Mouse (Mus musculus) small intestine, adult 2 months (tissue): ENCODE measurements around the gene Rtl5. TPM values are rescaled to one million over a fixed set of nuclear protein-coding genes. Genes with fewer than 3 reads are reported as not detected.

Source experiments
- H3K27ac ChIP-seq: fragments of 200-500 bp; 2 replicates; pipeline ENCODE4 v1.5.1; 2012; ENCODE audit warnings: low read depth, low read length, control low read depth, inconsistent platforms; ENCODE audit not compliant: insufficient read depth
- H3K27me3 ChIP-seq: fragments of 200-500 bp; 2 replicates; pipeline ENCODE4 v1.6.1; 2012; ENCODE audit warnings: mild to moderate bottlenecking, moderate library complexity, low read length, inconsistent platforms; ENCODE audit not compliant: control insufficient read depth, insufficient read depth
- H3K36me3 ChIP-seq: fragments of 200-500 bp; 2 replicates; pipeline ENCODE4 v1.6.1; 2012; ENCODE audit warnings: mild to moderate bottlenecking, low read length, control low read depth, inconsistent platforms; ENCODE audit not compliant: control insufficient read depth, insufficient read depth
- H3K4me1 ChIP-seq: fragments of 200-500 bp; 2 replicates; pipeline ENCODE4 v1.6.1; 2012; ENCODE audit warnings: low read length, inconsistent platforms, mixed read lengths; ENCODE audit not compliant: control insufficient read depth, insufficient read depth, insufficient read length
- H3K4me3 ChIP-seq: fragments of 200-500 bp; 2 replicates; pipeline ENCODE4 v1.5.1; 2012; ENCODE audit warnings: low read depth, mild to moderate bottlenecking, control low read depth, inconsistent platforms, low read length, moderate library complexity
- CTCF ChIP-seq: fragments of 200-500 bp; IDR thresholded peaks from 2 replicates; pipeline ENCODE4 v1.5.1; 2012; ENCODE audit warnings: low read depth, mild to moderate bottlenecking, control low read depth, inconsistent platforms, low read length, moderate library complexity, mixed read lengths; ENCODE audit not compliant: insufficient replicate concordance, insufficient read length; ENCODE audit errors: extremely low read depth
- POLR2A ChIP-seq: fragments of 200-500 bp; IDR thresholded peaks from 2 replicates; pipeline ENCODE4 v1.6.1; 2012; ENCODE audit warnings: low read depth, mild to moderate bottlenecking, control low read depth, inconsistent platforms, low read length, moderate library complexity
- WGBS: fragments of 180-500 bp; shearing (Covaris S2); methylation state at CpG from one replicate; pipeline ENCODE4 v1.1.7; 2018; 5-methylcytosine and 5-hydroxymethylcytosine counted together
- polyA plus RNA-seq: library from polyadenylated mRNA; depleted of rRNA; stranded (reverse); fragments of >200 nt; gene quantifications from 2 replicates; pipeline ENCODE4 v1.2.3, GENCODE M21; 2012

Rtl5 gene
- polyA plus RNA-seq, 1 experiment = 1.4 TPM

DNA sequence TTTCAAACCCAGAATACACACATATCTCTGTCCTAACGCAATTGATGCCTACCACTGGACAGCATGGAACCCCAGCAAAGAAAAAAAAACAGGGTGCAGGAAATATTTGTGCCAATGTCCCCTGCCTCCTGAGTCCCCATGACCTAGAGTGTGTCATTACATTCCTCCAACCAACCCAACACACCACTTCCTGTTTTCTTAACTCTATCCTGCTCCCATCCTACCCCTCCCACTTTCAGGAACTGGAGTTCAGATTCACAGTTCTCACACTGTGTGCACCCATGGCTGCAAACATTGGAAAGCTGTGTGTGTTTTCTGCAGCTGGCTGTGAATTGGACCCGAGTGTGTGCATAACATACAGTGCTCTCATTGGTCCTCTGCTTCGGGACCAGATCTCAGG, 19.5 kb upstream of the Rtl5 start:
- WGBS = 68% methylated on average over 3 of the region's 3 CpGs
- TF ChIP-seq POLR2A = no peak
- no peak for TF ChIP-seq CTCF

DNA sequence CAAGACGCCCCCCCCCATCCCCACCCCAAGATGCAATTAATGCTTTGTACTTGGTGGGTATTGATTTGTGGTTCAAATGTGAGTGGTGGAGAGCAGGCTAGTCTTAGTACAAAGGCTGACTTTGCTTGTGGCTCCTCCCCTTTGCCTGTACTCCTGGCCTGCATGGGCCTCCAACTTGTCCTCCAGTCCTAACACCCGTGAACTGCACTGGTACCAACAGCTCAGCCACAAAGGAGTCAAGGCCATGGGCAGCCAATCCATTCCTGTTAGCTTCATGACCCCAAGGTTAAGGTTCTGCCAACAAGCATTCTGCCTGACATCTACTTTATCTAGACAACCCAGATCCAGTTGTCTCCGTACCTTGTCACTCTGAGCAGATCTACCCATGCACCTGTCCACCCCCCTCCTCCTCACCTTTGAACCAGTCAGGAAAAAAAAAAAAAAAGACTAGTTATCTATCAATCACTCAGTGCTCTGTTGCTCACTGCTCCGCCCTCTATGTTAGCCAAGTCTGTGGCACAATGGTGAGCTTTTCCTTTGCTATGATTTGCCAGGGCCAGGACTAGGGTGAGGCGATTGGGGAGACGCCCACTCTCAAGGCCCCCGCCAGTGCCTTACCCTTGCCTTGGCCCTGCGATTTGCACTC, 14.8 kb upstream of the Rtl5 start:
- Histone ChIP-seq H3K27ac (0 out of 2 replicates have a peak overlapping the region, but pooled peaks have one; percentile 6), H3K4me1 (peaks cover 3% of the 10 kb centered on the region; the same call in 1 of the 2 replicates), H3K27me3 (no peaks in the 10 kb centered on the region), H3K4me3 (no peak overlapping the region), H3K36me3 (no peaks in the 10 kb centered on the region)
- WGBS = 46% methylated on average over 8 of the region's 8 CpGs
- TF ChIP-seq POLR2A (no peak), CTCF (no peak)

More for the DNA sequence above, 19.5 kb upstream of the Rtl5 start:
- Histone ChIP-seq H3K4me1 (peaks cover 3% of the 10 kb centered on the region; the same call in 1 of the 2 replicates), H3K27ac (no peak overlapping the region), H3K27me3 (no peaks in the 10 kb centered on the region), H3K4me3 (no peak overlapping the region), H3K36me3 (no peaks in the 10 kb centered on the region)

GRCm38 (mm10) chrX:102082340-102082739, 11.2 kb upstream of the Rtl5 start:
- no peak for TF ChIP-seq CTCF
- TF ChIP-seq POLR2A = no peak
- Histone ChIP-seq H3K4me1 (peaks cover 3% of the 10 kb centered on the region; the same call in 1 of the 2 replicates), H3K4me3 (no peak overlapping the region), H3K27me3 (no peaks in the 10 kb centered on the region), H3K27ac (no peak overlapping the region), H3K36me3 (no peaks in the 10 kb centered on the region)
- 71% methylated on average over 5 of the region's 5 CpGs for WGBS

DNA sequence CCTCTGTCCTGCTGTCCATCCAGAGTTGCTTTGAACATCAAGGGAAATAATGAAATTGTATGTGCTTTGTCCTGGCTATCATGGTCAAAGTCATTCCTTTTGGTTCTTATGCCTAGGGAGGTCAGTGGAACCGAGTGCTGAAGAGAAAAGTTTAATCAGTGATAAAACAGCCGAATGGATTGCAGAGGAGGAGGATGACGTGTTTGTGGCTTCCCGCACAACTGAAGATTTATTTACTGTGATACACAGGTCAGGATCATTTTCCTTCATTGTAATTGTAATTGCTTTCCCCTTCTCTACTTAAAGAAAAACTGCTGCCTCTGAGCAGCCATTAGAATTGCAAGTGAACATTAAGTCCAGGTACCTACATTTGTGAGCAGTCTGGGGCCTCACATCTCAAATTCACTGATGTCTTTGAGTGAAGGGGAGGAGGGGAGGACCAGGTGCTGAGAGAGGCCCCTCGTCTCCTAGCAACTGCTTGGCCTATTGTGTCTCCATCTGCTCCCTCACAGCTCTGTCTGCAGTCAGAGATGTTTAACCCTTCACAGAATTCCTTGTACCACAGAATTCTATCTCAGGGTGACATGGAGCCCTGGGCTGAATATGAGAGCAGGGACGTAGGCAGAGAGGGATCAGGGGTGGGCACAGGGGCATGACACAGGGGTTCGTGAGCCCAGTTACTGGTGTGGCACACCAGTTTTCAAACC, 10.6 kb upstream of the Rtl5 start:
- Histone ChIP-seq H3K36me3 (no peaks in the 10 kb centered on the region), H3K27ac (no peak overlapping the region), H3K4me3 (no peak overlapping the region), H3K4me1 (peaks cover 3% of the 10 kb centered on the region; the same call in 1 of the 2 replicates), H3K27me3 (no peaks in the 10 kb centered on the region)
- no peak for TF ChIP-seq CTCF
- TF ChIP-seq POLR2A = no peak
- WGBS = 71% methylated on average over 7 of the region's 7 CpGs

GRCm38 (mm10) chrX:102081076-102081475, 10.0 kb upstream of the Rtl5 start:
- no peaks in the 10 kb centered on the region for H3K27me3 ChIP-seq
- no peaks in the 10 kb centered on the region; the same call in 1 of the 2 replicates for H3K4me1 ChIP-seq
- no peak overlapping the region for H3K27ac ChIP-seq
- TF ChIP-seq POLR2A = no peak
- no peak for TF ChIP-seq CTCF
- no peak overlapping the region for H3K4me3 ChIP-seq
- 62% methylated on average over 10 of the region's 10 CpGs for WGBS
- no peaks in the 10 kb centered on the region for H3K36me3 ChIP-seq

DNA sequence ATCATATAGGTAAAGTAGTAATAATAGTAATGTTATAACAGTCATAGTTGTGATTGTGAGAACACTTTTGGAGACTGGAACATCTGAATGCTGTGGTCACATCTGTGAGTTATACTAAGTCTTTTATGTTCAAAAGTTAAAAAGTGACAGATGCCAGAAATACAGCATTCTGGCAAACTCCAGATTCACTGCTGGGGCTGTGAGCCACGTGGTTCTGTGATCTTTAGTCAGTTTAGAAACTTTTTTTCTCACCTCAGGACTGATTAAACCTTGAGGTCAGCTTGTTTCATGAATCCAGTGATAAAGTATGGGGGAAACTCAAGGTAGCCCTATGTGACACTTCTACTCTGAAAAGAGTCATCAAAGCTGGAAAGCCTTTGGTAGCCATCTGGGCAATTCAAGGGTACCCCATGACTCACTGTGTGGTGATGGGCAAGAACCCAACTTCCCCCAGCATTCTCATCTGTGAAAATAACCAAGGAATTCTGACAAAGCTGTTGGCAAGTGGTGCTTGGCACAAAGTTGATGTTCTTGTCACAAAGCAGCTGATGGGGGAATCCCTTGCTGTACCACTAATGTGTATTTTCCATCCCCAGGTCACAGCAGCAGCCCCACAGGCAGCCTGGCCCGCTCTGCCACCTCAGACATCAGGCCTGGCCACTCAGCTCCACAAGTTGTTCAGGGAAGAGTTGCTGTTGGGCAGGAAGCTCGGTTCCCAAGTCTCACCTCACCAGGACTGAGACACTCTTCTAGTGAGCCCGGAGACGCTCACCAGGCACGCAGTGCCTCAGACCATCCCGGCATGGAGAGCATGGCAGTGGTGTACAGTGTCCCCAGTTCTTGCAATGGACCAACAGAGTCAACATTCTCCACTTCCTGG, 6.0 kb upstream of the Rtl5 start:
- TF ChIP-seq POLR2A (no peak), CTCF (no peak)
- WGBS = 81% methylated on average over 7 of the region's 7 CpGs

More for the DNA sequence above, 6.0 kb upstream of the Rtl5 start:
- Histone ChIP-seq H3K27me3 (no peaks in the 10 kb centered on the region), H3K27ac (no peak overlapping the region), H3K4me3 (no peak overlapping the region), H3K4me1 (no peaks in the 10 kb centered on the region), H3K36me3 (no peaks in the 10 kb centered on the region)
